Mouse (Mus musculus): ENCODE data around the gene Chd4. TPM values are rescaled to one million over a fixed set of nuclear protein-coding genes. Genes with fewer than 3 reads are reported as not detected.
A peak's percentile ranks its signal among the peaks of the same experiment; 100 is the strongest.

Gene Chd4
- polyA plus RNA-seq, 1 experiment from 2014 or later: 18.2 TPM

GRCm38 (mm10) chr6:125149569-125149950 is 53.8 kb downstream of the Chd4 start:
- Histone ChIP-seq H3K4me3 (ENCODE audit: low read depth, low read length) (no peak overlapping the region), H3K27ac (ENCODE audit: low read length) (no peak overlapping the region), H3K4me2 (ENCODE audit: low read depth, low read length) (no peak overlapping the region), H3K36me3 (ENCODE audit: control insufficient read depth, insufficient read depth) (no peaks in the 10 kb centered on the region), H3K9ac (ENCODE audit: low read depth, low read length) (no peak overlapping the region), H3K4me1 (ENCODE audit: control insufficient read depth, low read depth, low read length) (peaks cover 35% of the 10 kb centered on the region), H3K27me3 (ENCODE audit: control insufficient read depth, insufficient read depth, low read depth, low read length) (no peaks in the 10 kb centered on the region), H3K9me3 (replicated peaks; ENCODE audit: control insufficient read depth, low read length) (no peaks in the 10 kb centered on the region)
- ATAC-seq (ENCODE audit: low read depth): no peak
- 72% methylated on average over 7 of the region's 7 CpGs for WGBS (ENCODE audit: insufficient replicate concordance)

- H3K9ac ChIP-seq (ENCODE audit: low read depth, low read length): no peak overlapping the region
- no peaks in the 10 kb centered on the region for H3K27me3 ChIP-seq (ENCODE audit: control insufficient read depth, insufficient read depth, low read depth, low read length)
- WGBS (ENCODE audit: insufficient replicate concordance): 39% methylated on average over 22 of the region's 22 CpGs
- H3K4me3 ChIP-seq (ENCODE audit: low read depth, low read length): no peak overlapping the region
- peaks cover 25% of the 10 kb centered on the region for H3K4me1 ChIP-seq (ENCODE audit: control insufficient read depth, low read depth, low read length)
- no peak overlapping the region for H3K4me2 ChIP-seq (ENCODE audit: low read depth, low read length)
- peak; percentile 36 for ATAC-seq (ENCODE audit: low read depth)
- 0 out of 2 replicates have a peak overlapping the region, but pooled peaks have one; percentile 9 for H3K27ac ChIP-seq (ENCODE audit: low read length)
- H3K9me3 ChIP-seq (replicated peaks; ENCODE audit: control insufficient read depth, low read length): no peaks in the 10 kb centered on the region
- no peaks in the 10 kb centered on the region for H3K36me3 ChIP-seq (ENCODE audit: control insufficient read depth, insufficient read depth)
Measured at GRCm38 (mm10) chr6:125152212-125153017, 56.6 kb downstream of the Chd4 start.

- Histone ChIP-seq H3K4me3 (ENCODE audit: low read depth, low read length) (no peak overlapping the region), H3K9me3 (replicated peaks; ENCODE audit: control insufficient read depth, low read length) (no peaks in the 10 kb centered on the region), H3K4me2 (ENCODE audit: low read depth, low read length) (no peak overlapping the region), H3K9ac (ENCODE audit: low read depth, low read length) (no peak overlapping the region), H3K36me3 (ENCODE audit: control insufficient read depth, insufficient read depth) (no peaks in the 10 kb centered on the region), H3K27me3 (ENCODE audit: control insufficient read depth, insufficient read depth, low read depth, low read length) (no peaks in the 10 kb centered on the region), H3K27ac (ENCODE audit: low read length) (no peak overlapping the region), H3K4me1 (ENCODE audit: control insufficient read depth, low read depth, low read length) (peaks cover 24% of the 10 kb centered on the region)
- WGBS (ENCODE audit: insufficient replicate concordance): 54% methylated on average over 5 of the region's 5 CpGs
- no peak for ATAC-seq (ENCODE audit: low read depth)
Measured at GRCm38 (mm10) chr6:125153018-125153389, 57.2 kb downstream of the Chd4 start.

- Histone ChIP-seq H3K4me3 (ENCODE audit: low read depth, low read length) (no peak overlapping the region), H3K9me3 (replicated peaks; ENCODE audit: control insufficient read depth, low read length) (no peaks in the 10 kb centered on the region), H3K4me1 (ENCODE audit: control insufficient read depth, low read depth, low read length) (peaks cover 24% of the 10 kb centered on the region), H3K27ac (ENCODE audit: low read length) (no peak overlapping the region), H3K36me3 (ENCODE audit: control insufficient read depth, insufficient read depth) (no peaks in the 10 kb centered on the region), H3K4me2 (ENCODE audit: low read depth, low read length) (no peak overlapping the region), H3K27me3 (ENCODE audit: control insufficient read depth, insufficient read depth, low read depth, low read length) (no peaks in the 10 kb centered on the region), H3K9ac (ENCODE audit: low read depth, low read length) (no peak overlapping the region)
- ATAC-seq (ENCODE audit: low read depth): no peak
- 72% methylated on average over 4 of the region's 4 CpGs for WGBS (ENCODE audit: insufficient replicate concordance)
Measured at GRCm38 (mm10) chr6:125153682-125154081, 57.9 kb downstream of the Chd4 start.

GRCm38 (mm10) chr6:125154550-125154949 is 58.8 kb downstream of the Chd4 start:
- H3K36me3 ChIP-seq (ENCODE audit: control insufficient read depth, insufficient read depth): no peaks in the 10 kb centered on the region
- no peak overlapping the region for H3K4me2 ChIP-seq (ENCODE audit: low read depth, low read length)
- H3K4me3 ChIP-seq (ENCODE audit: low read depth, low read length): no peak overlapping the region
- no peaks in the 10 kb centered on the region for H3K27me3 ChIP-seq (ENCODE audit: control insufficient read depth, insufficient read depth, low read depth, low read length)
- no peak for ATAC-seq (ENCODE audit: low read depth)
- no peak overlapping the region for H3K9ac ChIP-seq (ENCODE audit: low read depth, low read length)
- no peaks in the 10 kb centered on the region for H3K9me3 ChIP-seq (replicated peaks; ENCODE audit: control insufficient read depth, low read length)
- H3K27ac ChIP-seq (ENCODE audit: low read length): no peak overlapping the region
- peaks cover 24% of the 10 kb centered on the region for H3K4me1 ChIP-seq (ENCODE audit: control insufficient read depth, low read depth, low read length)

- no peak overlapping the region for H3K9ac ChIP-seq (ENCODE audit: low read depth, low read length)
- H3K4me2 ChIP-seq (ENCODE audit: low read depth, low read length): no peak overlapping the region
- H3K27ac ChIP-seq (ENCODE audit: low read length): no peak overlapping the region
- no peaks in the 10 kb centered on the region for H3K9me3 ChIP-seq (replicated peaks; ENCODE audit: control insufficient read depth, low read length)
- H3K27me3 ChIP-seq (ENCODE audit: control insufficient read depth, insufficient read depth, low read depth, low read length): no peaks in the 10 kb centered on the region
- no peak overlapping the region for H3K4me3 ChIP-seq (ENCODE audit: low read depth, low read length)
- peak; percentile 12; the same call in 1 of the 2 replicates for ATAC-seq (ENCODE audit: low read depth)
- H3K4me1 ChIP-seq (ENCODE audit: control insufficient read depth, low read depth, low read length): peaks cover 28% of the 10 kb centered on the region
- H3K36me3 ChIP-seq (ENCODE audit: control insufficient read depth, insufficient read depth): no peaks in the 10 kb centered on the region
- WGBS (ENCODE audit: insufficient replicate concordance): 50% methylated on average over 8 of the region's 8 CpGs
Measured at GRCm38 (mm10) chr6:125155262-125155661, 59.5 kb downstream of the Chd4 start.

GRCm38 (mm10) chr6:125156491-125156890 is 60.7 kb downstream of the Chd4 start:
- 74% methylated on average over 3 of the region's 3 CpGs for WGBS (ENCODE audit: insufficient replicate concordance)

GRCm38 (mm10) chr6:125156903-125157614 is 61.3 kb downstream of the Chd4 start:
- Histone ChIP-seq H3K4me2 (ENCODE audit: low read depth, low read length) (no peak overlapping the region), H3K9ac (ENCODE audit: low read depth, low read length) (no peak overlapping the region), H3K4me1 (ENCODE audit: control insufficient read depth, low read depth, low read length) (peaks cover 44% of the 10 kb centered on the region), H3K9me3 (replicated peaks; ENCODE audit: control insufficient read depth, low read length) (no peaks in the 10 kb centered on the region), H3K4me3 (ENCODE audit: low read depth, low read length) (no peak overlapping the region), H3K27me3 (ENCODE audit: control insufficient read depth, insufficient read depth, low read depth, low read length) (no peaks in the 10 kb centered on the region), H3K27ac (ENCODE audit: low read length) (peak overlapping the region; percentile 49), H3K36me3 (ENCODE audit: control insufficient read depth, insufficient read depth) (peaks cover 3% of the 10 kb centered on the region; the same call in 1 of the 2 replicates)
- peak; percentile 11; the same call in 1 of the 2 replicates for ATAC-seq (ENCODE audit: low read depth)
- 69% methylated on average over 7 of the region's 7 CpGs for WGBS (ENCODE audit: insufficient replicate concordance)

More at GRCm38 (mm10) chr6:125156491-125156890, 60.7 kb downstream of the Chd4 start:
- Histone ChIP-seq H3K4me2 (ENCODE audit: low read depth, low read length) (no peak overlapping the region), H3K27ac (ENCODE audit: low read length) (no peak overlapping the region), H3K9me3 (replicated peaks; ENCODE audit: control insufficient read depth, low read length) (no peaks in the 10 kb centered on the region), H3K9ac (ENCODE audit: low read depth, low read length) (no peak overlapping the region), H3K4me3 (ENCODE audit: low read depth, low read length) (no peak overlapping the region), H3K36me3 (ENCODE audit: control insufficient read depth, insufficient read depth) (peaks cover 2% of the 10 kb centered on the region; the same call in 1 of the 2 replicates), H3K27me3 (ENCODE audit: control insufficient read depth, insufficient read depth, low read depth, low read length) (no peaks in the 10 kb centered on the region), H3K4me1 (ENCODE audit: control insufficient read depth, low read depth, low read length) (peaks cover 40% of the 10 kb centered on the region)
- no peak for ATAC-seq (ENCODE audit: low read depth)

GRCm38 (mm10) chr6:125158944-125159492 is 63.2 kb downstream of the Chd4 start:
- WGBS (ENCODE audit: insufficient replicate concordance): 81% methylated on average over 15 of the region's 15 CpGs
- no peak overlapping the region for H3K27ac ChIP-seq (ENCODE audit: low read length)
- peaks cover 48% of the 10 kb centered on the region for H3K4me1 ChIP-seq (ENCODE audit: control insufficient read depth, low read depth, low read length)

More at GRCm38 (mm10) chr6:125158944-125159492, 63.2 kb downstream of the Chd4 start:
- H3K36me3 ChIP-seq (ENCODE audit: control insufficient read depth, insufficient read depth): peaks cover 6% of the 10 kb centered on the region; the same call in 1 of the 2 replicates
- H3K4me3 ChIP-seq (ENCODE audit: low read depth, low read length): no peak overlapping the region
- no peak overlapping the region for H3K4me2 ChIP-seq (ENCODE audit: low read depth, low read length)
- no peaks in the 10 kb centered on the region for H3K27me3 ChIP-seq (ENCODE audit: control insufficient read depth, insufficient read depth, low read depth, low read length)
- H3K9ac ChIP-seq (ENCODE audit: low read depth, low read length): no peak overlapping the region
- no peaks in the 10 kb centered on the region for H3K9me3 ChIP-seq (replicated peaks; ENCODE audit: control insufficient read depth, low read length)
- ATAC-seq (ENCODE audit: low read depth): no peak

Measured in liver, embryonic 16.5 days (tissue).